In the genomic region with DNA sequence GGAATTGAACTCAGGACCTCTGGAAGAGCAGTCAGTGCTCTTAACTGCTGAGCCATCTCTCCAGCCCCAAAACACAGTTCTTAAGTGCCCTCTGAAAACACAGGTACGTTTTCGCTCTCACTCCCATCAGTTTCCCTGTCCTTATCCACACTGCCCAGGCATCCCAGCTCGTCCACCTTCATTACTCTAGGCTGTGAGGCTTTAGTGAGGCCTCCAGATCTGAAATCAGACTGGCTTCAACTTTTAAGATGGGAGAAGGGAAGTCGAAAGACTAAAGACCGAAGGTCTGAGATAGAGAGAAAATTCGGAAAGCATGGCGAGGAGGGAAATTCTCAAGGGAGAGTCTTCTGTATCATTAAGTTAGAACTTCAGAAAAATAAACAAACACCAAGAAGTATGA, we compare ENCODE assay signal across 12 mouse cellular contexts.
"Had no signal": no experiment of that assay in that cellular context is flagged by ENCODE, and none has a peak within 500 bp of the region (broad histone marks: within the 10 kb centered on the region; RNA-seq: fewer than 3 reads in every experiment).

No protein-coding gene starts in this region.

- H3K9ac ChIP-seq: limb, embryonic 15.5 days; liver, embryonic 12.5 days; lung, embryonic 14.5 days; neural tube, embryonic 13.5 days had no signal

- H3K9me3 ChIP-seq: limb, embryonic 15.5 days; liver, embryonic 12.5 days; midbrain, embryonic 10.5 days; neural tube, embryonic 13.5 days had no signal

- H3K27ac ChIP-seq: left cerebral cortex, adult 2 months; liver, embryonic 12.5 days; neural tube, embryonic 13.5 days had no signal

- DNase-seq: kidney, adult 8-10 months; kidney, postnatal 25 days; lung, postnatal 10 days; lung, postnatal 4 days; midbrain, embryonic 14.5 days; thymus, postnatal 36 days had no signal

- H3K27me3 ChIP-seq: limb, embryonic 15.5 days; liver, embryonic 12.5 days; neural tube, embryonic 13.5 days had no signal

- H3K4me1 ChIP-seq: limb, embryonic 15.5 days had no signal

- H3K36me3 ChIP-seq: limb, embryonic 15.5 days; liver, embryonic 12.5 days; midbrain, embryonic 10.5 days; neural tube, embryonic 13.5 days had no signal

- ATAC-seq: liver, embryonic 12.5 days had no signal

- H3K4me3 ChIP-seq: left cerebral cortex, adult 2 months; limb, embryonic 15.5 days; liver, embryonic 12.5 days; midbrain, embryonic 10.5 days; neural tube, embryonic 13.5 days had no signal

- H3K4me2 ChIP-seq: limb, embryonic 15.5 days; liver, embryonic 12.5 days; neural tube, embryonic 13.5 days had no signal
